Mouse (Mus musculus) Muller cell, postnatal 12 days (primary cell): Measurements from ENCODE around the gene Mogat1.
"Not testable (repeated sequence)": the region's sequence is repeated elsewhere in the genome, so short reads cannot be mapped to it uniquely, and the experiment has no call there.

Experiments used
- DNase-seq: peaks from one replicate; pipeline ENCODE4 v3.0.0-alpha.2; 2015; ENCODE audit errors: inconsistent ontology term

Gene Mogat1

DNA sequence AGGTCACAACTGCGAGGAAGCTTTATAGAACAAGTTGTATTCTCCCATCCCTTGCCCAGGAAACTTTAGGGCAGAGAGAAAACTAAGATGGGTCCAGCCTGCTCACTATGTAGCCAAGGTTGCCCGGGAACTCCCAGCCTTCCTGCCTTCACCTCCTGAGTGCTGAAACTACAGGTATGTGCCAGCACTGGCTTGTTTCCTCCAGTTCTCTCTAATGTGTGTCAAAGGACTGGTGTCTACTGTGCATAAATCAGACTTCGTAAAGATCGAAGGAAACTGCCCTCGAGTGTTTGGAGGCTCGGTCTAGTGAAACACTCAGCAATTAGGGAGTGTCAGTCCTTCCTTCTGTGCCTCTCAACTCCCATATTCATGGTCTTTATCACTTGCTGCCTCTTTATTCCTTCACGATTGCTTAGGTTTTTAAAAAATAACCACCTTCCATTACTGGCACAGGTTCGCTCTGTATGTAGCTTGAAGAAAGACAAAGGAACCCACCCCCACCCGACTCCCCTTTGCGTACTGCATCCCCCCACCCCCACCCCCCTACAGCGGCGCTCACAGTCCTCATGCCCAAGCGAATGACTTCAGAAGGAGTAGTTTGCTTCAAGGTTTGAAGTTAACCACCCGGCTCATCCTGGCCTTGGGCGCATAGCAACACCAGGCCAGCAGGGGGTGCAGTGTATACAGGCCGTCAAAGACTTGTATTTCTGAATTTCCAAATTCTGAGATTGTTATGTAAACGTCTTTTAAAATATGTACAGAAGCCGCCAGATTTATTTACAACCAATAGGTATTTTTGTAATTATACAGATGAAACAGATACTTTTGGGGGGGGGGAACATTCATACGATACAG, 25.7 kb downstream of the Mogat1 start:
- DNase-seq: peak; percentile 63

DNA sequence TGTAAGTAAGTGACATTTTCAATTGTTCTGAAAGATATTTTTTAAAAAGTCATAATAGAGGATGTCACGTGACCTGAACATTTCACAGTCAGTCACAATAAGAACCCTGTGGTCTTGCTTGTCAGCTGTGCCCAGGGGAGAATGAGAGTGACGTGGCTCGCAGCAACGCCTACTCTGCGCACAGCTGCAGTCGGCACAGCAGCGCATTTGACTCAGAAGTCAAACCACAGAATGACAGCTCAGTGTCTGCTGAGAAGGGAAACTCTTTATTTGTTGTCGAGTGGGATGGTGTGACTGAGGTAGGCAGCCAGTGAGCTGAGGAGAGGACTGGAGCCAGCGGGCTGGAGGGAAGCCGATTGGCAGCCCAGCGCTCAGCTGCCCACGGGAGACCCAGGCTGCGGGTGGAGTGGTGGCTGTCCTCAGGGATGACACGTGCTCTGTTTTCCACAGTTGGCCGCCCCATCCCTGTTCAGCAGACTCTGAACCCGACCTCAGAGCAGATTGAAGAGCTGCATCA, 26.8 kb downstream of the Mogat1 start:
- peak; percentile 93 for DNase-seq

DNA sequence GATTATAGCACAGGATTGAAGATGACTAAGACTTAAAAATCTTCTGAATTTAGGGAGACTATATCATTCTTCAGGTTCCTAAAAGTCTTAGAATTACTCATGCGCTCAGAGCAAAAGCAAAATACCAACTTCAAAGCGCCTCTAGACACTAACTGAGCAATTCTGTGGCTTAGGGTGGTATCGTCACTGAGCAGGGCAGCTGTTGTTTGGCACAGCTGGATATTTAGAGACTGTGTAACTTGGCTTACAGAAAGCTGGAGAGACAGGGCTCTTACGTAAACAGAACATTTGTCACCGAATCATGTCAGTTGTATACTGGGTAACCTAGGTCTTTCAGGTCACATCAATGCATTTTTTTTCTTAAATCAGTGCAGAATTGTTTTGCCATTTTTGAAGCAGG, 27.6 kb downstream of the Mogat1 start:
- DNase-seq: peak; percentile 50

DNA sequence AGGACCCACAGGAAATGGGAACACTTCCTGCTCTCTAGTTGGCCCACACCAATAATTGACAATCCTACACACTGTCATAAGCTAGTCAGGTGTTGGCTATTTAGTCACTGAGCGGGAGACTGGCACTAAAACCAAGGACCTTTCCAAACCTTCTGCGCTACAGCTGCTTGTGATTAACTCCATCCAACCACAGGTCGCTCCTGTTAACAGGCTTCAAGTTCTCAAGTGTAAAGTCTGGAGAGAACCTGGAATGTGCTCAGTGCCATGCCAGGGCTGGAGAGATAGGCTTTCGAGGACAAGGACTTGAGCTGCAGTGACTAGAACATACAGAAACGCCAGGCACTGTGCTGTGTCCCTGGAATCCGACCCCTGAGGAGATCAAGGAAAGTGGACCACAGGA, 28.4 kb downstream of the Mogat1 start:
- DNase-seq: no peak

DNA sequence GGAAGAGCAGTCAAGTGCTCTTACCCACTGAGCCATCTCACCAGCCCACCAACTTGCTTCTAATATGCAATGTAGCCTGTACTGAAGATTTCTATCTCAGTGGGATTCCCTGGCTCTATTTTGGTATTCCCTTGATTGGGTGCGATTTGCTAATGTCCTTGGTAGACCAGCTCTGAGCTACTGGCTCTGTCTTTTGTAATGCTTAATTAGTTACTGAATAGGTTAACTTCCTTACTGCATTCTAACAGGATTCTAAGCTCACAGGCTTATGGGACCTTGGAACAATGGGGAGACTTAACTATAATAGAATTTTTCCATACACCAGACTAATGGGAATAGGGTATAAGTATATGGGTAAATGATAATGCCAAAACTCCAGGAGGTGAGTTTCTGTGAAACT, 32.8 kb downstream of the Mogat1 start:
- DNase-seq: not testable (repeated sequence)

DNA sequence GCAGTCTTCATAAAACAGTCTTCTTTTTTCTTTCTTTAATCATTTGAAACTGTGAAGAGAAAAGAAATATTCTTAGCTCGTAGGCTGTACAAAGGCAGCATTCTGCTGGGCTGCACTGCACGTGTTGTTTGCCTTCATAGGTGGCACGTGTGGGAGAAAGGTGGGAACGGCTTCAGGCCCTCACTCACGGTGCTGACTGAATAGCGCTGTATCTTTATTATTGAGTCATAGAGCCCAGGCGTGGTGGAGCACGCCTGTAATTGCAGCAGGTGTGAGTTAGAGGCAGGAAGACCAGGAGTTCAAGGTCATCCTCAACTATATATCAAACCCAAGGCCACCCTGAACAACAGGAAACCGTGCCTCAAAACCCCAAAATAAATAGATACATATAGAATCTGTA, 35.5 kb downstream of the Mogat1 start:
- DNase-seq: no peak

DNA sequence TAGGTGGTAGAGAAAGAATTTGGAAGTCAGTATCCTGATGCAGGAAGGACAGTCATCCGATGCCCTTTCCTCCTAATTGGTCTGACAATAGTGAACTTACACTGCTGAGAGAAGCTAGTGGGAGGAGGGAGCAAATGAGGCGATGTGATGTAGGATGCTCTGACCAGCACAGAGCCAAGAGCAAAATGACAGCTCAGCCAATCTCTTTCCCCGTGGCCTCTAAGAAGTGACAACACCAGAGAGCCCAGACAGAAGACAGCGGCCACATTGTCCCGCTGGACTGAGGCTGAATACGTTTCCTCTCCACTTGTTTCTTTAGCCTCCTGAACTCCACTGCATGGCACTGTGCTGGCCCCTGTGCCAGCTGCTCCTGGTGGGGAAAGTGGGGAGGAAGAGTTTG, 38.2 kb downstream of the Mogat1 start:
- peak; percentile 81 for DNase-seq

DNA sequence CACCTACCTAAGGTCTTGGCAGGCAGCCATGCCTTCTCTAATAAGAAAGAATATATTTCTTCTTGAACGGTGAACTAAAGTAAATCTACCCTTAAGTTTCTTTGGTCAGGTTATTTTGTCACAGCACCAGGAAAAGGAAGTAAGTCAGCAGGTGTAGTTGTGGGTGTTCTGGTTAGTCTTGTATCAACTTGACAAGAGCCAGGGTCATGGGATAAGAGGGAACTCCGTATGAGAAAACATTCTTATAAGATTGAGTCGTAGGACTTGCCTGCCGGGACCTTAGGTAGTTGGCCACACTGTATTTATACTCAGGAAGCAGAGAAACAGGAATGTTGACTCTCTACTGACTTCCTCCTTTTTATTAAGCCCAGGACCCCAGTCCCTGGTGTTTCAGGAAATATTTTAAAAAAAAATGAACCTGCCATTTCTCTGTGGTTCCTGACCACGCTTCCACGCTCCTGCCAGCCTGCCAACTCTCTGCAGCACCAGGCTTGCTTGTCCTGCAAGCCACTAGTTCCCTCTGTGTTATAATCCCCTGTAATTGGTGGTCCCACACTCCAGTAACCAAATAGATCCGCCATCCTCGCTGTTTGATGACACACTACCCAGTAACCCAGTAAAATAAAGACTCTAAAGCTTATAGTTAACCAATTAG, 43.3 kb downstream of the Mogat1 start:
- DNase-seq: no peak

DNA sequence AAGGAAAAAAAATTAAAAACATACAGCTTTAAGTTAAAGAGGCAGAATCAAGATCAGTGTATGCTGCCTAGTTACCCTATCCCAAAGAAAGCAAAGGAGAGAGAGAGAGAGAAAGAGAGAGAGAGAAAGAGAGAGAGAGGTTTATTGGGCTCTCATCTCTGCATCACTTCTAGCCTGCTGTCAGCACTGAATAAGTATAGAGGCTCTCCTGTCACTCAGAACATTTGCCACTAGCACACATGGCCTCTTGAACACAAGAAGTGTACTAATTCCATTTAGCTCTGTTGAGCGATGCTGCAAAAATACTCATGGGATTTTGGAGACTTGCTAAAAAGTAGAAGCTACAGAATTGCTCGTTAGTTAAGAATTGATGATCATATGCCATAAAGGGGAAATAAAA, 56.2 kb downstream of the Mogat1 start:
- DNase-seq: no peak

DNA sequence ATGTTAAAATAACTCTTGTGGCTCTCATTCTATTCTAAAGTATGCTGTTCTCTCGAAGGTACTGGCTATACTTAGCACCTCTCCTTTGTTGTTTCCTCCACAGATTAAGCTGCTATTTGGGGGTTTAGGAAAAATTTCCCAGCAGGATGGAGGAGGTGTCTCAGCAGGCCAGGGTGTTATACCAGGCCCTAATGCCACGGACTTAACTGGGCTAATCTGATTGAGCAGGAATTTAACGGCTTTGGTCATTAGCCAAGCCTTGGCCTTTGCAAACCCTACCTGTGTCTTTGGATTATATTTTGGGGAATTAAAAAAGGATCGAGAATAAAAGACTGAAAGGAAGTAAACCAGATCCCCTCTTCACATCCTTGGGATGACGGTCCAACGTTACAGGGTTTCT, 56.6 kb downstream of the Mogat1 start:
- no peak for DNase-seq

DNA sequence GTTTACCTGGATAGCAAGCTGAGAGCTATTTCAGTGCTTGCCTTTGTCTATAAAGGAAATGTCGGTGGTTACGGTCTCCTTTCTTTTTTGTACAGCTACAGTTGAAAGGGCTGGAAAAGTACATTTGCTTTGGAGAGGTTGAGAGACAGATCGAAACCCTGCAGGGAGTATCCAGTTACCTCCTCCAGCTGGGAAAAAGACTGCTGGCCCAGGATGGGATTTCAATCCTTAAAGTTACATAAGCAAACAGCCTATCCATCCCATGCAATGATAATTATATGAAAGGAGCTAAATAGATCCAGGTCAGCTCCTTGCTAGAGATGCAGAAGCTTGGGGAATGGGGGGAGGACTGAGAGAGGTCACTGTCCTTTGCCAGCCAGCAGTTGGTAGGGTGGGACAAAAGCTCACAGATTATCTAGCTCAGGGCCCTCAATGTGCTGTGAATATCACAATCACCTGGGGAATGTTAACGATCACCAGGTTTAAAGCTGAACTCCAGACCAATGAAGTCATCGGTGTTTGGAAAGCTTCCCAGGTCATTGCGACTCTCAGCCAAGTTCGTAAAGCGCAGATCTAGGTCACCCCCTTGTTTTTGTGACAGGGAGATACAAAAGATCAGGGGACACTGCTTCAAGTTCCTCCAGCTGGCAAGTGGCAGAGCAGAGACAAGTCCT, 57.2 kb downstream of the Mogat1 start:
- DNase-seq: peak; percentile 89

DNA sequence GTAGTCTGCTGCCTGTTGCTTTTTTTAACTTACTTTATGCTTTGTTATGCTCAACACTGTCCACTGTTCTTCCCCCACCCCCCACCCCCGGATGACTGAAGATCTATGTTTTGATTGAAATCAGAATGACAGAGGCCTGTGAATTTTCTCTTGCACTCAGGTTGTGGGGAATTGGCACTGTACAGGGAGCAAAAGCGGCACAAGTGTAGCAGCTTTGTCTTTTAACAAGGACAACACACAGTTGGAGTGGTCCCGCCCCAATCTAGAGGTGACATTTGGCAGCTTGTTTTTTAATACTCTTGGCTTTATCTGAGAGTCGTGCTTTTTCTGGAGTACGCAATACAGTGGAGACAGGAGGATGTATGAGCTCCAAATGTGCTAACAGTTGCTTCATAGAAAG, 58.8 kb downstream of the Mogat1 start:
- DNase-seq: peak; percentile 65

DNA sequence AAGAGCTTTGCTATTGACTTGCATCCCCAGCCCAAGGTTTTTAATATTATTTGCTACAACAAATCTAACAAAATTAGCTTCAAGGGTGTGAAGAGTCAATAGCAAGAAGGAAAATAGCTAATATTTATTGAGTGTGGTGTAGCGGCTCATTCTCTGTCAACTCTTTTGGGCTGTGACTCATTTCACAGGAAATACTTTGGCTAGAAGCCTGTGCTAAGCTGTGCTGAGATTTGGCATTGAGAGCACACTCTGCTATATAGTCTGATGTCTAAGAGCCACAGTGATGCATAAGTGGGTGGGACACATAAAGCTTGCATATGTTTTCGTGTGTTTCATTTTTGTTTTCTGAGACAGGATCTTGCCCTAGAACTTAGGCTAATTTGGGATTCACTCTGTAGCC, 74.3 kb downstream of the Mogat1 start:
- DNase-seq: peak; percentile 73

DNA sequence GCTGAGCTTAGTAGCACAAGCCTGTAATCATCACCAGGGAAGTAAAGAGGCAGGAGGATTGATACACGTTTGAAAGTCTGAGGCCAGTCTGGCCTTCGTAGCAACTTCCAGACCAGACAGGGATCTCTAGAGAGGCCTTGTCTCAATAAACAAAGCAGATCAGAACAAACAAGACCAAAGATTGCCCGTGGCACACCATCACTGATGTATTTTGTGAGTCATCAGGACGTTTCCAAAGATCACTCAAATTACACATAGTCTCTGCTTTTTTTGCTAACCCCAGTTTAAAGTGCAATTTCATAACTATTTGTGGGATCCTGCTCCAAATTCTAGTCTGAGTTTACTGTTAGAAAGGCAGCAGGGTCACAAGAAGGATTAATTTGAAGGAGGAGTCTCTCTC, 76.2 kb downstream of the Mogat1 start:
- no peak for DNase-seq
